Mouse (Mus musculus): Measurements from ENCODE around the gene Topbp1.

- TF ChIP-seq CTCF (IDR thresholded peaks at IDR 0.05; ENCODE audit: control insufficient read depth, insufficient read depth, insufficient replicate concordance, low read depth, low read length), result no peak
- TF ChIP-seq POLR2A (IDR thresholded peaks at IDR 0.05; ENCODE audit: control insufficient read depth, low read depth, low read length), result no peak
Observed at GRCm38 (mm10) chr9:103358545-103358944, 53.5 kb downstream of the Topbp1 start.
